Mouse (Mus musculus): Measurements from ENCODE around the gene Gm4871. TPM values are rescaled to one million over a fixed set of nuclear protein-coding genes. Genes with fewer than 3 reads are reported as not detected.

Gene Gm4871
- polyA plus RNA-seq, 1 experiment: not detected

- Histone ChIP-seq H3K4me1 (peaks cover 10% of the 10 kb centered on the region), H3K4me3 (replicated peaks) (no peak overlapping the region), H3K9me3 (peaks cover under 1% of the 10 kb centered on the region; the same call in 1 of the 2 replicates), H3K36me3 (replicated peaks; ENCODE audit: low read length) (no peaks in the 10 kb centered on the region), H3K27me3 (replicated peaks) (peaks cover 28% of the 10 kb centered on the region)
- TF ChIP-seq GATA1 (IDR thresholded peaks at IDR 0.05; ENCODE audit: borderline replicate concordance, low read length): no peak
- TF ChIP-seq FLI1 (IDR thresholded peaks at IDR 0.05; ENCODE audit: low read length): no peak
Measured at GRCm38 (mm10) chr5:144990481-144990880, 42.1 kb downstream of the Gm4871 start.

- Histone ChIP-seq H3K4me1 (peaks cover 10% of the 10 kb centered on the region), H3K4me3 (replicated peaks) (no peak overlapping the region), H3K27me3 (replicated peaks) (peaks cover 28% of the 10 kb centered on the region), H3K9me3 (peaks cover 4% of the 10 kb centered on the region), H3K36me3 (replicated peaks; ENCODE audit: low read length) (no peaks in the 10 kb centered on the region)
- TF ChIP-seq GATA1 (IDR thresholded peaks at IDR 0.05; ENCODE audit: borderline replicate concordance, low read length) (no peak), FLI1 (IDR thresholded peaks at IDR 0.05; ENCODE audit: low read length) (no peak)
Measured at GRCm38 (mm10) chr5:144990051-144990450, 42.5 kb downstream of the Gm4871 start.

GRCm38 (mm10) chr5:144989061-144989405 is 43.5 kb downstream of the Gm4871 start:
- peaks cover 10% of the 10 kb centered on the region for H3K4me1 ChIP-seq
- TF ChIP-seq FLI1 (IDR thresholded peaks at IDR 0.05; ENCODE audit: low read length): no peak
- no peak for TF ChIP-seq GATA1 (IDR thresholded peaks at IDR 0.05; ENCODE audit: borderline replicate concordance, low read length)
- H3K36me3 ChIP-seq (replicated peaks; ENCODE audit: low read length): no peaks in the 10 kb centered on the region
- peaks cover 28% of the 10 kb centered on the region for H3K27me3 ChIP-seq (replicated peaks)
- peaks cover 12% of the 10 kb centered on the region for H3K9me3 ChIP-seq
- H3K4me3 ChIP-seq (replicated peaks): no peak overlapping the region

- TF ChIP-seq GATA1 (IDR thresholded peaks at IDR 0.05; ENCODE audit: borderline replicate concordance, low read length): no peak
- no peak for TF ChIP-seq FLI1 (IDR thresholded peaks at IDR 0.05; ENCODE audit: low read length)
- no peak overlapping the region for H3K4me3 ChIP-seq (replicated peaks)
- peaks cover 13% of the 10 kb centered on the region for H3K4me1 ChIP-seq
- peaks cover 17% of the 10 kb centered on the region for H3K9me3 ChIP-seq
- peaks cover 26% of the 10 kb centered on the region for H3K27me3 ChIP-seq (replicated peaks)
- H3K36me3 ChIP-seq (replicated peaks; ENCODE audit: low read length): no peaks in the 10 kb centered on the region
Measured at GRCm38 (mm10) chr5:144988340-144989060, 44.1 kb downstream of the Gm4871 start.

GRCm38 (mm10) chr5:144987561-144987960 is 45.0 kb downstream of the Gm4871 start:
- Histone ChIP-seq H3K27me3 (replicated peaks) (peaks cover 22% of the 10 kb centered on the region), H3K4me3 (replicated peaks) (no peak overlapping the region), H3K4me1 (peaks cover 13% of the 10 kb centered on the region), H3K36me3 (replicated peaks; ENCODE audit: low read length) (no peaks in the 10 kb centered on the region), H3K9me3 (peaks cover 26% of the 10 kb centered on the region)
- TF ChIP-seq GATA1 (IDR thresholded peaks at IDR 0.05; ENCODE audit: borderline replicate concordance, low read length): no peak
- TF ChIP-seq FLI1 (IDR thresholded peaks at IDR 0.05; ENCODE audit: low read length): no peak

- Histone ChIP-seq H3K4me3 (replicated peaks) (no peak overlapping the region), H3K27me3 (replicated peaks) (peaks cover 12% of the 10 kb centered on the region), H3K4me1 (peaks cover 13% of the 10 kb centered on the region), H3K36me3 (replicated peaks; ENCODE audit: low read length) (no peaks in the 10 kb centered on the region), H3K9me3 (peaks cover 33% of the 10 kb centered on the region)
- TF ChIP-seq GATA1 (IDR thresholded peaks at IDR 0.05; ENCODE audit: borderline replicate concordance, low read length): no peak
- no peak for TF ChIP-seq FLI1 (IDR thresholded peaks at IDR 0.05; ENCODE audit: low read length)
Measured at GRCm38 (mm10) chr5:144984839-144985238, 47.7 kb downstream of the Gm4871 start.

- Histone ChIP-seq H3K27me3 (replicated peaks) (peaks cover 22% of the 10 kb centered on the region), H3K9me3 (peaks cover 33% of the 10 kb centered on the region), H3K4me1 (peaks cover 8% of the 10 kb centered on the region), H3K4me3 (replicated peaks) (no peak overlapping the region), H3K36me3 (replicated peaks; ENCODE audit: low read length) (no peaks in the 10 kb centered on the region)
- no peak for TF ChIP-seq GATA1 (IDR thresholded peaks at IDR 0.05; ENCODE audit: borderline replicate concordance, low read length)
- TF ChIP-seq FLI1 (IDR thresholded peaks at IDR 0.05; ENCODE audit: low read length): no peak
Measured at GRCm38 (mm10) chr5:144983227-144983626, 49.3 kb downstream of the Gm4871 start.

Other genes with a start within 250 kb of the Gm4871 start
- 3.2 and 3.6 TPM in 2 replicates for gene Smurf1, start 66.9 kb downstream of the Gm4871 start, polyA plus RNA-seq (2012; ENCODE audit: insufficient read depth, low replicate concordance)
- not detected in 2 replicates for gene 1700018F24Rik, start 10.2 kb upstream of the Gm4871 start, polyA plus RNA-seq (2012; ENCODE audit: insufficient read depth, low replicate concordance)
- 25.4 and 41.5 TPM in 2 replicates for gene Arpc1a, start 51.1 kb upstream of the Gm4871 start, polyA plus RNA-seq (2012; ENCODE audit: insufficient read depth, low replicate concordance)
- not detected in 2 replicates for gene Kpna7, start 51.3 kb upstream of the Gm4871 start, polyA plus RNA-seq (2012; ENCODE audit: insufficient read depth, low replicate concordance)
- gene Arpc1b, start 81.5 kb upstream of the Gm4871 start, polyA plus RNA-seq (2012; ENCODE audit: insufficient read depth, low replicate concordance): 1,949 and 2,538 TPM in 2 replicates
- 63.5 and 118 TPM in 2 replicates for gene Pdap1, start 107.5 kb upstream of the Gm4871 start, polyA plus RNA-seq (2012; ENCODE audit: insufficient read depth, low replicate concordance)
- gene Bud31, start 107.6 kb upstream of the Gm4871 start, polyA plus RNA-seq (2012; ENCODE audit: insufficient read depth, low replicate concordance): 7.0 and 13.8 TPM in 2 replicates
- gene Ptcd1, start 134.4 kb upstream of the Gm4871 start, polyA plus RNA-seq (2012; ENCODE audit: insufficient read depth, low replicate concordance): 9.4 and 10.7 TPM in 2 replicates
- gene Cpsf4, start 134.5 kb upstream of the Gm4871 start, polyA plus RNA-seq (2012; ENCODE audit: insufficient read depth, low replicate concordance): 43.6 and 53.5 TPM in 2 replicates
- gene Atp5j2, start 159.3 kb upstream of the Gm4871 start, polyA plus RNA-seq (2012; ENCODE audit: insufficient read depth, low replicate concordance): 3.0 and 56.7 TPM in 2 replicates
- 5.3 TPM in 1 of 2 replicates, not detected in the other for gene Zkscan14, start 169.1 kb upstream of the Gm4871 start, polyA plus RNA-seq (2012; ENCODE audit: insufficient read depth, low replicate concordance)
- 0.84 and 1.00 TPM in 2 replicates for gene Zkscan5, start 171.8 kb upstream of the Gm4871 start, polyA plus RNA-seq (2012; ENCODE audit: insufficient read depth, low replicate concordance)
- gene Zfp655, start 199.0 kb upstream of the Gm4871 start, polyA plus RNA-seq (2012; ENCODE audit: insufficient read depth, low replicate concordance): 10.5 and 20.8 TPM in 2 replicates
- 16.1 and 17.4 TPM in 2 replicates for gene Zscan25, start 247.7 kb upstream of the Gm4871 start, polyA plus RNA-seq (2012; ENCODE audit: insufficient read depth, low replicate concordance)